Mouse (Mus musculus) spleen, embryonic (tissue): Measurements from ENCODE around the gene Bicd2.

Experiments
- CTCF ChIA-PET: fragments of 350-600 bp; sonication (Branson Sonifier 250); formaldehyde crosslinking; loops from one replicate; lab custom pipeline; 2022; lab: Charles Lee

The Bicd2 gene

DNA sequence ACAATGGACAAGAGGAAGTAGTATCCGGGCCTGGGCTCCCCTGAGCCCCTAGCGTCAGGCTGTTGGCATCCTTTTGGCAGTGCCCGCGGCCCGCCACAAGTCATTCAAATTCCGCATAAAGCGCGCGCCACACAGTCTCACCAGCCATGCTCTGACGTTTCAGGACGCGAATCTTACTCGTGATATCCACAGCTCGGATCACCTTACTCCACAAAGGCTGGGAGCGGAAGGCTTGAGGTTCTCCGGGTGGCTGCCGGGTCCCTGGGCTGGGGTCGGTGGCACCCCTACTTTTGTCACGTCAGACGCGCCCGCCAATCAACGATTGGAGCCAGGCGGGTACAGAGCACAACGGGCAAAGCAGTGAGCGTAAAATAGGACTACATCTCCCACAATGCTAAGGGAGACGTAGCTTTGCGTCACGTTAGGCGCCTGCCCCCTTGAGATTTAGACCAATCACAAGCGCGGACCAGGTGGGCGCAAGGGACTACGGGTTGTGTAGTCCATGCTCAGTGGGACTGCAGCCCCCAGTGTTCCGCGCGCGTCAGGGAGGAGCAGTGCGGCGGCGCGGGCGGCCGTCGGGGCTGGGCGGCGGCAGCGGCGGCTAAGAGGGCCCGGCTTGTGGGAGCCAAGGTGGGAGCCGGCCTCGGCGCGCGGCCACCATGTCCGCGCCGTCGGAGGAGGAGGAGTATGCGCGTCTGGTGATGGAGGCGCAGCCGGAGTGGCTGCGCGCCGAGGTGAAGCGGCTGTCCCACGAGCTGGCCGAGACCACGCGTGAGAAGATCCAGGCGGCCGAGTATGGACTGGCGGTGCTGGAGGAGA, at the start of gene Bicd2:
Gene Bicd2, plus strand, starts transcription at position 574 of the 819 bp plus-strand sequence.
- CTCF ChIA-PET = interaction anchor here (0.7 to 1.0 kb wide), 2 partner anchors 35 to 50 kb away, joined by 4 to 9 read pairs; no protein-coding TSS in a partner anchor

DNA sequence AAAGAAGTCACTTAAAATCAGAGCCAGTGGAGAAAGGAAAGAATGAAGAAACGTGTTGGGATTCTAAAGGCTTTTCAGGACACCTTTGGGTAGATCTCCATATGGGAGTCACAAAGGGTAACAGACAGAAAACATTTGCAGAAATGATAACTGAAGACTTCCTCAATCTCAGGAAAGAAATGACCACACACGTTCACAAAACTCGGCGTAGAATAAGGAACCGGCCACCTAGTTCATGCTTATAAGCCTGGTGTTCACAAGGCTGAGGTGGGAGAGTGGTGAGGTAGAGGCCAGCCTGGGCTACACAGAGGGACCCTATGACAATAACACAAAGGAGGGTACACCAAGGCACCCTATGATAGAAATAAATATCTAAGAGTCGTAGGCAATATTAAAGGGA, 49.4 kb upstream of the Bicd2 start:
- CTCF ChIA-PET = no interaction called here

DNA sequence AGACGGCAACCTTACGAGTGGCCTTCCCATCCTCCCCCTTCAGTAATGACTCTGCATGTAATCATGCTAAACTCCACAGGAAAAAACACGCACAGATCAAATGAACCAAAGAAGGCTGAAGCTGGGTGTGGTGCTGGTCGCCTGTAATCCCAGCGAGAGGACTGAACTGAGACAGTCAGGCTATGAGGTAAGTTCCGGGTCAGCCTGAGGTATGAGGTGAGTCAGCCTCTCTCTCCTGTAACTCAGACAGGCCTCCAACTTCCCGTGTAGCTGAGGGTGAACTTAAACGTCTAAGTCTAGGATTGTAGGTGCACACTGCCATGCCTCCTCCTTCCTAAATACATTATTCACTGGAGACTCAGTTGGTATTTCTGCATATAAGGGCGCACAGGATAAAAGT, 47.3 kb upstream of the Bicd2 start:
- CTCF ChIA-PET = interaction anchor here (0.6 kb wide), 1 partner anchor 46 kb away, joined by 4 read pairs; no protein-coding TSS in a partner anchor

GRCm38 (mm10) chr13:49296270-49296669, 45.1 kb upstream of the Bicd2 start:
- CTCF ChIA-PET = no interaction called here

- CTCF ChIA-PET = interaction anchor here (0.5 to 1.1 kb wide), 2 partner anchors 11 to 68 kb away, joined by 5 to 18 read pairs; no protein-coding TSS in a partner anchor
These were observed 42.6 kb upstream of the Bicd2 start for GRCm38 (mm10) chr13:49298514-49299381.

- CTCF ChIA-PET = no interaction called here
These were observed 40.6 kb upstream of the Bicd2 start for GRCm38 (mm10) chr13:49300771-49301170.

DNA sequence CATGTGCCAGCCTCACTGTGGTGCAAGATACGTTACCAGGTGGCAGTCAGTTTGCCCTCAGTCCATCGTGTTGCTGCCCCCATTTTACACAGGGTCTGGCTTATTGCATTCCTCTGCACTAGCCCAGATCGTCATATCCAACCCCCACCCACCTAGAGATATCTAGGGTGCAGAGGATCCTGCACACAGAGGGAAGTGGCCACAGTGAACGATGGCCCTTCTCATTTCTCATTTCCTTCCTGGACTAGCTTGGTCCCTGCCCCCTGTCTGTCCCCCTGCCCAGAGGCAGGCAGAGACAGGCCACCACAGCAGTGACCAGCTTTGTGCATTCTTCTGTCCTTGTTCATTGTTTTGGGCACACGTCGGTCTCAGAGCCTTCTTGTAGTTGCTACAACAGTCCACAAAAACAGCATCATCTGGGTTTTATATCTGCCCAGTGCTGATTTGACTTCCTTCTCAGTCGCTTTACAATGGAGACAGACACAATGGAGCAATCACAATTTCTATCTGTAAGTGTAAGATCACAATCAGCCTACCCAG, 34.5 kb upstream of the Bicd2 start:
- CTCF ChIA-PET = interaction anchor here (0.6 to 2.6 kb wide), 5 partner anchors 16 to 102 kb away, joined by 3 to 11 read pairs (median 5); partner anchors contain the start of gene Bicd2

DNA sequence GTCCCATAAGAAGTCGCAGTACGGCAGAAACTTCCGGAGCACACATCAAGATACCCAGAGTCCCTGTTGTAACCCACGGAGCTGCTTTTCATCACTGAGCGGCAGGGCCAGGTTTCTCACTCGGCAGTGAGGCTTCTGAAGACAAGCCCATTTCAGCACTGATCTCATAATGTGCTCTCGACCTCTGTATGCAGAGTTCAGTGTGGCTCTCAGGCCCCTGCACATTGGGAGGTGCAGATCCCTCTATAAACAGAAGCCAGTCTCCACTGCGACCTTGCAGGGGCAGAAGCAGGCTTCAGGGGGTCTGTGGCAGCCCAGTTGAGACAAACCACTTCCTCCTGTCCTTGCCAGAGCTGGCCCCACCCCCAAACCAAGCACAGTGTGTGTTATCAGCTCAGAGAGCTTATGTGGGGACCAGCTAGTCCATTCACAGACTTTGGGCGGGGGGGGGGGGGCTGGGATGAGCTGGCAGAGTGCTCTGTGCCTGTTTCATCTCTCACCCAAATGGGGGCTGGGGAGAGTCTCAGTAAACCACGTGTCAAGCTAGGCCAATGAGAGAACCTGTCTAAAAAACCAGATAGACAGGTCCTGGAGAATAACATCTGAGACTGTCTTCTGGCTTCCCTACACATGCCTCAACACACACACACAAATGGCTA, 33.9 kb upstream of the Bicd2 start:
- CTCF ChIA-PET = interaction anchor here (0.6 to 2.6 kb wide), 3 partner anchors 16 to 31 kb away, joined by 3 to 11 read pairs (median 5); no protein-coding TSS in a partner anchor

- CTCF ChIA-PET = interaction anchor here (0.6 to 2.6 kb wide), 3 partner anchors 17 to 355 kb away, joined by 3 to 11 read pairs (median 3); no protein-coding TSS in a partner anchor
These were observed 33.2 kb upstream of the Bicd2 start for GRCm38 (mm10) chr13:49308206-49308605.

- CTCF ChIA-PET = interaction anchor here (0.6 to 2.6 kb wide), 2 partner anchors 18 to 356 kb away, joined by 3 to 11 read pairs; no protein-coding TSS in a partner anchor
These were observed 32.5 kb upstream of the Bicd2 start for GRCm38 (mm10) chr13:49308861-49309403.

DNA sequence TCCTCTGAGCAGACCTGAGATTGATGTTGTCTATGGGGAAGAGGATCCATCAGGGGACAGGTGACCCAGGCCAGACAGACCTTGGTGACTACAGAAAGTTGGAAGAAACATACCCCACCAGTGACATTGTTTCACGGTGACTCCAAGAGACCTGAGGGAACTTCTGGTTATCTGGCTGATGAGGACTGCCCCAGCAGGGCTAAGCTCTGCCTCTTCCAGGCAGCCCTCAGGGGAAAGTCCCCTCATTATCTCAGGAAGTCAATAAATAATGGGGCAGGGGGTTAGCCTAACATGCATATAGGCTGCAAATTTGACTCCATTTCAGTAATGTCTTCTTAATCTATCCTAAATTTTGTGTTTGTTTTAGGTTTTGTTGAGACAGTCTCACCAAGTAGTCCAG, 31.9 kb upstream of the Bicd2 start:
- CTCF ChIA-PET = no interaction called here

DNA sequence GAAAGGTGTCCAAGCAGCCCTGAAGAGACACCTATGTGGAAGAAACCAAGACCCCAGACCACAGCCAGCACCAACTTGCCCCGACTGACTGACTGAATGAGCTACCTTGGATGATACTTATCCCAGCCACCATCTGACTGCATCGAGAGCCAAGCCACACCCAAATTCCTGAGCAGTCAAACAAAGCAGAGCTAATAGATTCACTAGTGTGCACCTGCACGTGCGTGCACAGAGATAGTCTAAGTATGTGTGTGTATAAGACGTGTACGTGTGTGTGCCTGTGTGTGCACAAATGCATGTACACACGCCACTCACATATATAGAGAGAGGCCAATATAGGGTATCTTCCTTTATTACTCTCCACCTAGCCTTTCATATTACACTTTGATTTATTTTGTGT, 29.7 kb upstream of the Bicd2 start:
- CTCF ChIA-PET = no interaction called here

GRCm38 (mm10) chr13:49316386-49317162, 24.8 kb upstream of the Bicd2 start:
- CTCF ChIA-PET = interaction anchor here (0.5 to 0.7 kb wide), 2 partner anchors 117 to 839 kb away, joined by 3 to 17 read pairs; no protein-coding TSS in a partner anchor

DNA sequence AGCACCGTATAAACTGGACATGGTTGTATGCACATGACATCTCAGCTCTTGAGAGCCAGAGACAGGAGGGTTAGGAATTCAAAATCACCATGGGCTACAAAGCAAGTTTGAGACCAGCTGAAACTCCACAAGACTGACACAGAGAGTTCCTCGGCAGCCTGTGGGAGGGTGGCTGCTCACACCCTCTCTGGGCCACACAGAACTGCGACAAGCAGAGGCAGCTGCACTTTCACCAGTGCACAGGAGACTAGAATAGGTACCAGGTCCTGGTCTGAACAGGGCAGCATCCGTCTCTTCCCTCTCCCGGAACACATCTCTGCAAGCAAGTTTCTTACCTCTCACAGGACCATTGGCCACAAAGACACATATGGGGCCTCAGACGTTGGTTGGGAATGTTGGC, 23.9 kb upstream of the Bicd2 start:
- CTCF ChIA-PET = no interaction called here

- CTCF ChIA-PET = no interaction called here
These were observed 23.5 kb upstream of the Bicd2 start for GRCm38 (mm10) chr13:49317914-49318313.

- CTCF ChIA-PET = no interaction called here
These were observed 21.3 kb upstream of the Bicd2 start, which contains the start of gene Fgd3 for GRCm38 (mm10) chr13:49320040-49320439. Gene Fgd3, minus strand, starts transcription at chr13:49320311.

- CTCF ChIA-PET = no interaction called here
These were observed 20.9 kb upstream of the Bicd2 start for GRCm38 (mm10) chr13:49320514-49320913.

- CTCF ChIA-PET = interaction anchor here (0.6 to 1.1 kb wide), 2 partner anchors 18 to 44 kb away, joined by 3 to 4 read pairs; no protein-coding TSS in a partner anchor
These were observed 19.9 kb upstream of the Bicd2 start for GRCm38 (mm10) chr13:49321452-49321851.

- CTCF ChIA-PET = interaction anchor here (0.6 to 1.1 kb wide), 2 partner anchors 19 to 44 kb away, joined by 3 to 4 read pairs; no protein-coding TSS in a partner anchor
These were observed 19.2 kb upstream of the Bicd2 start for GRCm38 (mm10) chr13:49322169-49322568.
